Mouse (Mus musculus) thymus, adult 2 months (tissue): ENCODE results near the gene Olfml2b.

Experiments used
- CTCF ChIP-seq: fragments of 200-500 bp; IDR thresholded peaks from 2 replicates; pipeline ENCODE4 v1.5.1; 2012; ENCODE audit warnings: mild to moderate bottlenecking, control low read depth, low read length, moderate library complexity, borderline replicate concordance; ENCODE audit not compliant: control insufficient read depth, poor library complexity, insufficient read depth; ENCODE audit errors: extremely low read depth
- POLR2A ChIP-seq: fragments of 200-500 bp; IDR thresholded peaks from 2 replicates; pipeline ENCODE4 v1.6.1; 2012; ENCODE audit warnings: mild to moderate bottlenecking, low read length, control low read depth, moderate library complexity; ENCODE audit not compliant: control insufficient read depth, poor library complexity, insufficient read depth; ENCODE audit errors: extremely low read depth

GRCm38 (mm10) chr1:170651989-170652740 lies 7.8 kb downstream of the Olfml2b start:
- TF ChIP-seq CTCF: no peak
- no peak for TF ChIP-seq POLR2A
